In the genomic region with DNA sequence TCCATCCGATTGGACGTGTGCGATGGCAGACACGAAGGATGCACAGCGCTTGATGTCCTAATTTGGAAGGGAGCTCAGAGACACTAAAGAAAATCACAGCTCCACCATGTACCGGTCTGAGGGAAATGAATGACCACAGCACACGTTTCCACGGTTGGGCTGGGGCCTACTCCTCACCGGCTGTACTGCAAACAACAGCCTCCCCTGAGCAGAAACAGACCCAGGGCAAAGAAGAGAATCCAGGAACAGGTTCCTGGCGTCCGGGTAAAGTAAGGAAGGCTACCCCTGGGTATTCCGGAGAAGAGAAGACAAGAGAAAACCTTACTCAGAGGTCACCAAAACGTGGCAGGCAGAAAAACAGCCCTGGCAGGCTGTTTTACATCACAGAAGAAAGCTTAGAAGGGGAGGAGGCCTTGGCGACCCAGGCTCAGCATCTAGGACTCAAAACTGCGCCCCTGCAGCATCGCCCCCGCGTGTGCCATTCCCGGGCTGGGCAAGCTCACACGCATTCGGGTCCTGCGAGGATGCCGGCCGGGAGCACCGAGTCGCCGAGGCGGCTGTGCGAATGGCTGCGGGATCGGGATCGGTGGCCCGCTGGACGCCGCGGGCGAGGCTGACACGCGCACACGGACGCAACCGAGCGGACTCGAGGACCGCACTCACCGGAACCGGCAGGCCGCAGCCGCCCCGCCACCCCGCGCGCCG, we compare ENCODE assay signal across 8 mouse cellular contexts. TPM values are rescaled to one million over a fixed set of nuclear protein-coding genes. Genes with fewer than 3 reads are reported as not detected.
DNase-seq lines count a peak whose midpoint lies in the region; ATAC-seq and TF ChIP-seq lines count a peak whose summit lies in the region.

No protein-coding gene starts in this region.

- no peak for TF ChIP-seq RAD21 in MEL (IDR thresholded peaks at IDR 0.05; ENCODE audit: low read depth, low read length)

- peak overlapping the region; percentile 73 for H3K27ac ChIP-seq in kidney, postnatal 0 days
- H3K27ac ChIP-seq in MEL (ENCODE audit: control insufficient read depth, low read depth, low read length): no peak overlapping the region
- peak overlapping the region; percentile 69 for H3K27ac ChIP-seq in embryonic facial prominence, embryonic 12.5 days
- peak overlapping the region; percentile 93 for H3K27ac ChIP-seq in hindbrain, embryonic 16.5 days (ENCODE audit: low read depth, low read length)
- peak overlapping the region; percentile 52; the same call in 1 of the 2 replicates for H3K27ac ChIP-seq in liver, postnatal 0 days (ENCODE audit: low read depth)

- H3K4me3 ChIP-seq in kidney, postnatal 0 days (replicated peaks; ENCODE audit: low read depth, low read length): peak overlapping the region; percentile 82
- H3K4me3 ChIP-seq in MEL (ENCODE audit: control insufficient read depth in 1 of 2, insufficient read depth in 1 of 2, low read depth in 2 of 2, low read length in 2 of 2): peak overlapping the region; percentile 86 to 97
- H3K4me3 ChIP-seq in embryonic facial prominence, embryonic 12.5 days: peak overlapping the region; percentile 78
- H3K4me3 ChIP-seq in hindbrain, embryonic 16.5 days (ENCODE audit: low read length): peak overlapping the region; percentile 85
- peak overlapping the region; percentile 83 for H3K4me3 ChIP-seq in liver, postnatal 0 days (ENCODE audit: low read depth, low read length)

- ATAC-seq in kidney, postnatal 0 days (replicated peaks; ENCODE audit: low FRiP score, low read depth): peak; percentile 37; the same call in 1 of the 2 replicates
- ATAC-seq in embryonic facial prominence, embryonic 12.5 days (ENCODE audit: insufficient number of reproducible peaks, insufficient read depth, low FRiP score, low TSS enrichment): no peak; the same call in 1 of the 2 replicates
- peak; percentile 74 for ATAC-seq in hindbrain, embryonic 16.5 days
- peak; percentile 72 for ATAC-seq in liver, postnatal 0 days

- WGBS in kidney, postnatal 0 days: 1% methylated on average over 47 of the region's 54 CpGs
- under 1% methylated on average over 54 of the region's 54 CpGs for WGBS in embryonic facial prominence, embryonic 12.5 days
- WGBS in hindbrain, embryonic 16.5 days: under 1% methylated on average over 42 of the region's 54 CpGs
- WGBS in liver, postnatal 0 days (ENCODE audit: insufficient replicate concordance): 5% methylated on average over 41 of the region's 54 CpGs

- H3K4me1 ChIP-seq in kidney, postnatal 0 days (replicated peaks; ENCODE audit: insufficient read depth, low read length): 0 out of 2 replicates have a peak, but pooled peaks cover 2% of the 10 kb centered on the region
- H3K4me1 ChIP-seq in MEL (ENCODE audit: control insufficient read depth in 1 of 2, insufficient read depth in 2 of 2, low read length in 2 of 2): peaks cover 0 to 12% of the 10 kb centered on the region in 2 experiments; a peak in 3 of 4 replicates
- peaks cover 17% of the 10 kb centered on the region; the same call in 1 of the 2 replicates for H3K4me1 ChIP-seq in embryonic facial prominence, embryonic 12.5 days
- H3K4me1 ChIP-seq in hindbrain, embryonic 16.5 days (ENCODE audit: control insufficient read depth, insufficient read depth, low read depth, low read length): peaks cover 15% of the 10 kb centered on the region
- H3K4me1 ChIP-seq in liver, postnatal 0 days (ENCODE audit: insufficient read depth): peaks cover 6% of the 10 kb centered on the region; the same call in 1 of the 2 replicates

- no peaks in the 10 kb centered on the region for H3K27me3 ChIP-seq in kidney, postnatal 0 days (ENCODE audit: insufficient read depth, low read length)
- H3K27me3 ChIP-seq in MEL (ENCODE audit: control insufficient read depth in 1 of 2, insufficient read depth in 2 of 2, low read length in 2 of 2): no peaks in the 10 kb centered on the region
- H3K27me3 ChIP-seq in embryonic facial prominence, embryonic 12.5 days: peaks cover 8% of the 10 kb centered on the region; the same call in 1 of the 2 replicates
- H3K27me3 ChIP-seq in hindbrain, embryonic 16.5 days (replicated peaks; ENCODE audit: control insufficient read depth, insufficient read depth, low read length): no peaks in the 10 kb centered on the region
- no peaks in the 10 kb centered on the region for H3K27me3 ChIP-seq in liver, postnatal 0 days (ENCODE audit: insufficient read depth, low read length)

- peak overlapping the region; percentile 89 for H3K4me2 ChIP-seq in kidney, postnatal 0 days (ENCODE audit: low read length)
- H3K4me2 ChIP-seq in embryonic facial prominence, embryonic 12.5 days (replicated peaks): peak overlapping the region; percentile 83
- peak overlapping the region; percentile 79 for H3K4me2 ChIP-seq in hindbrain, embryonic 16.5 days (ENCODE audit: low read length)
- H3K4me2 ChIP-seq in liver, postnatal 0 days (ENCODE audit: low read depth, low read length): peak overlapping the region; percentile 94

- no peak for TF ChIP-seq EP300 in MEL (IDR thresholded peaks at IDR 0.05; ENCODE audit: low read depth in 1 of 2, low read length in 2 of 2)
- no peak for TF ChIP-seq EP300 in liver, postnatal 0 days (IDR thresholded peaks at IDR 0.05; ENCODE audit: low read depth)

- H3K9me3 ChIP-seq in kidney, postnatal 0 days (replicated peaks; ENCODE audit: low read length): no peaks in the 10 kb centered on the region
- no peaks in the 10 kb centered on the region for H3K9me3 ChIP-seq in MEL (replicated peaks; ENCODE audit: insufficient read depth, low read length)
- H3K9me3 ChIP-seq in embryonic facial prominence, embryonic 12.5 days: no peaks in the 10 kb centered on the region
- no peaks in the 10 kb centered on the region for H3K9me3 ChIP-seq in hindbrain, embryonic 16.5 days (ENCODE audit: control insufficient read depth, low read length)
- no peaks in the 10 kb centered on the region for H3K9me3 ChIP-seq in liver, postnatal 0 days (ENCODE audit: low read length)

- DNase-seq in kidney, postnatal 0 days (ENCODE audit: low spot score): peak; percentile 58
- DNase-seq in kidney, adult 11 months: no peak
- peak; percentile 63 for DNase-seq in MEL (ENCODE audit: low read depth, low spot score)
- DNase-seq in liver, postnatal 0 days: no peak
- DNase-seq in right cerebral cortex, postnatal 14 days: peak; percentile 54
- no peak for DNase-seq in urinary bladder, postnatal 4 days (ENCODE audit: low spot score in 2 of 2)

- H3K9ac ChIP-seq in kidney, postnatal 0 days (ENCODE audit: low read depth, low read length): peak overlapping the region; percentile 83
- peak overlapping the region; percentile 82 for H3K9ac ChIP-seq in MEL (ENCODE audit: control insufficient read depth, low read depth, low read length, poor library complexity, severe bottlenecking)
- H3K9ac ChIP-seq in embryonic facial prominence, embryonic 12.5 days: peak overlapping the region; percentile 79
- peak overlapping the region; percentile 92 for H3K9ac ChIP-seq in hindbrain, embryonic 16.5 days (ENCODE audit: low read depth, low read length)
- peak overlapping the region; percentile 71 for H3K9ac ChIP-seq in liver, postnatal 0 days (replicated peaks)

- no peaks in the 10 kb centered on the region for H3K36me3 ChIP-seq in kidney, postnatal 0 days (ENCODE audit: insufficient read depth, low read length)
- H3K36me3 ChIP-seq in MEL (ENCODE audit: control insufficient read depth in 1 of 2, insufficient read depth in 2 of 2, low read length in 2 of 2): peaks cover 0 to 3% of the 10 kb centered on the region in 2 experiments; a peak in 2 of 4 replicates
- H3K36me3 ChIP-seq in embryonic facial prominence, embryonic 12.5 days: no peaks in the 10 kb centered on the region
- no peaks in the 10 kb centered on the region for H3K36me3 ChIP-seq in hindbrain, embryonic 16.5 days (ENCODE audit: control insufficient read depth, insufficient read depth, low read length)
- H3K36me3 ChIP-seq in liver, postnatal 0 days (replicated peaks; ENCODE audit: insufficient read depth, low read length): no peaks in the 10 kb centered on the region

- no peak for TF ChIP-seq CTCF in kidney, postnatal 0 days (IDR thresholded peaks at IDR 0.05; ENCODE audit: low read depth)
- no peak for TF ChIP-seq CTCF in MEL (IDR thresholded peaks at IDR 0.05 in 2 of 3, conservative IDR thresholded peaks at IDR 0.05 in 1 of 3; ENCODE audit: control insufficient read depth in 1 of 3, insufficient read depth in 1 of 3, low read depth in 2 of 3, low read length in 3 of 3, poor library complexity in 1 of 3, severe bottlenecking in 1 of 3)
- no peak for TF ChIP-seq CTCF in liver, postnatal 0 days (IDR thresholded peaks at IDR 0.05; ENCODE audit: low read depth)

- no peak for TF ChIP-seq POLR2A in MEL (IDR thresholded peaks at IDR 0.05; ENCODE audit: control insufficient read depth in 1 of 2, insufficient read depth in 1 of 2, low read depth in 1 of 2, low read length in 2 of 2, poor library complexity in 1 of 2)

- peaks cover 2% of the 10 kb centered on the region; the same call in 1 of the 2 replicates for H3K79me2 ChIP-seq in MEL (ENCODE audit: control insufficient read depth, insufficient read depth, low read length, poor library complexity)

TF ChIP-seq in MEL, 35 proteins besides CTCF, POLR2A, EP300 and RAD21:
- TF ChIP-seq MXI1 (IDR thresholded peaks at IDR 0.05; ENCODE audit: low read depth, low read length) (peak; percentile 18), NELFE (IDR thresholded peaks at IDR 0.05; ENCODE audit: low read depth, low read length) (no peak)

RNA-seq across cellular contexts. Expression of gene Zmat3, which starts 0.8 kb away (rescaled TPM):
- 3.5 and 3.6 TPM in 2 replicates for polyA plus RNA-seq in kidney, postnatal 0 days (2015; fragmentation: Nextera tagmentation; extraction: Ambion mirVana)
- total RNA-seq in MEL (2012; rRNA removed): 3.1 and 3.4 TPM in 2 replicates
- polyA plus RNA-seq in MEL (2012; ENCODE audit: insufficient read depth in 1 of 2, insufficient read length in 2 of 2, low read depth in 1 of 2, low replicate concordance in 2 of 2, missing spikeins in 1 of 2): 1 to 10 TPM in 1 of 2 experiments, not detected in 1; 4.4 TPM
- polyA plus RNA-seq in embryonic facial prominence, embryonic 12.5 days (2016; fragmentation: Nextera tagmentation; extraction: Ambion mirVana): 5.2 TPM in 2 replicates
- polyA plus RNA-seq in hindbrain, embryonic 16.5 days (2015; fragmentation: Nextera tagmentation; extraction: Ambion mirVana): 7.5 and 7.6 TPM in 2 replicates
- 0.62 and 0.73 TPM in 2 replicates for polyA plus RNA-seq in liver, postnatal 0 days (2015; fragmentation: Nextera tagmentation; extraction: Ambion mirVana)

RNA-seq across cellular contexts. Expression of gene Pik3ca, which starts 32.5 kb away (rescaled TPM):
- 11.2 and 11.4 TPM in 2 replicates for polyA plus RNA-seq in kidney, postnatal 0 days (2015; fragmentation: Nextera tagmentation; extraction: Ambion mirVana)
- 11.1 and 11.7 TPM in 2 replicates for total RNA-seq in MEL (2012; rRNA removed)
- 10 to 100 TPM in 1 of 2 experiments, not detected in 1; 13.1 TPM for polyA plus RNA-seq in MEL (2012; ENCODE audit: insufficient read depth in 1 of 2, insufficient read length in 2 of 2, low read depth in 1 of 2, low replicate concordance in 2 of 2, missing spikeins in 1 of 2)
- 10.9 and 12.2 TPM in 2 replicates for polyA plus RNA-seq in embryonic facial prominence, embryonic 12.5 days (2016; fragmentation: Nextera tagmentation; extraction: Ambion mirVana)
- 11.1 and 11.9 TPM in 2 replicates for polyA plus RNA-seq in hindbrain, embryonic 16.5 days (2015; fragmentation: Nextera tagmentation; extraction: Ambion mirVana)
- 3.4 and 3.9 TPM in 2 replicates for polyA plus RNA-seq in liver, postnatal 0 days (2015; fragmentation: Nextera tagmentation; extraction: Ambion mirVana)

Comparison
In these comparisons a context has a peak if more than half of its experiments do, and no peak if none do; other contexts are left out.
1. DNase-seq: peak in kidney, postnatal 0 days (single experiment), MEL (single experiment) and right cerebral cortex, postnatal 14 days (single experiment); none in kidney, adult 11 months (single experiment), liver, postnatal 0 days (single experiment) and urinary bladder, postnatal 4 days (0 of 2).
2. Peak in every context shown above with its lines, with median percentiles within 50 percentile points of each other: H3K4me2 ChIP-seq, H3K4me3 ChIP-seq and H3K9ac ChIP-seq.